Mouse (Mus musculus): ENCODE results near the gene Uspl1. TPM values are rescaled to one million over a fixed set of nuclear protein-coding genes. Genes with fewer than 3 reads are reported as not detected.

Gene Uspl1
- polyA plus RNA-seq, 1 experiment, result 18.4 TPM

GRCm38 (mm10) chr5:149146691-149147090, 37.5 kb upstream of the Uspl1 start:
- no peaks in the 10 kb centered on the region for H3K36me3 ChIP-seq (ENCODE audit: control insufficient read depth, insufficient read depth)
- no peaks in the 10 kb centered on the region for H3K79me2 ChIP-seq (ENCODE audit: control insufficient read depth, insufficient read depth)
- H3K4me2 ChIP-seq (ENCODE audit: low read depth), result no peak overlapping the region
- no peak overlapping the region for H3ac ChIP-seq (ENCODE audit: control insufficient read depth, insufficient read length)
- no peaks in the 10 kb centered on the region for H3K27me3 ChIP-seq (ENCODE audit: control insufficient read depth, insufficient read depth, insufficient read length)
- H3K4me3 ChIP-seq, result no peak overlapping the region
- no peak for TF ChIP-seq CEBPB (IDR thresholded peaks at IDR 0.05; ENCODE audit: insufficient read depth, poor library complexity, severe bottlenecking)
- no peak for TF ChIP-seq E2F4 (IDR thresholded peaks at IDR 0.05; ENCODE audit: insufficient read depth)
- no peak for TF ChIP-seq SRF (IDR thresholded peaks at IDR 0.05; ENCODE audit: control insufficient read depth, insufficient read length, low read depth)
- no peak for TF ChIP-seq USF1 (IDR thresholded peaks at IDR 0.05; ENCODE audit: low read depth)
- no peak for TF ChIP-seq MAX (IDR thresholded peaks at IDR 0.05; ENCODE audit: low read depth)
- TF ChIP-seq MYOG (IDR thresholded peaks at IDR 0.05; ENCODE audit: control insufficient read depth in 1 of 3, insufficient read depth in 1 of 3, insufficient read length in 2 of 3, low read depth in 2 of 3), result no peak
- no peak for TF ChIP-seq REST (IDR thresholded peaks at IDR 0.05; ENCODE audit: insufficient read depth, insufficient read length)

GRCm38 (mm10) chr5:149147386-149148000, 36.7 kb upstream of the Uspl1 start:
- H3K27me3 ChIP-seq (ENCODE audit: control insufficient read depth, insufficient read depth, insufficient read length), result no peaks in the 10 kb centered on the region
- no peak overlapping the region for H3ac ChIP-seq (ENCODE audit: control insufficient read depth, insufficient read length)
- no peak overlapping the region for H3K4me2 ChIP-seq (ENCODE audit: low read depth)
- H3K79me2 ChIP-seq (ENCODE audit: control insufficient read depth, insufficient read depth), result no peaks in the 10 kb centered on the region
- no peak overlapping the region for H3K4me3 ChIP-seq
- TF ChIP-seq TCF12 (IDR thresholded peaks at IDR 0.05; ENCODE audit: insufficient read depth, poor library complexity, severe bottlenecking) (no peak), USF1 (IDR thresholded peaks at IDR 0.05; ENCODE audit: low read depth) (no peak), MYOD1 (IDR thresholded peaks at IDR 0.05; ENCODE audit: control insufficient read depth in 1 of 3, insufficient read length in 2 of 3, low read depth in 2 of 3) (no peak), POLR2A (IDR thresholded peaks at IDR 0.05; ENCODE audit: insufficient read length, low read depth) (no peak), REST (IDR thresholded peaks at IDR 0.05; ENCODE audit: insufficient read depth, insufficient read length) (no peak)
- no peaks in the 10 kb centered on the region for H3K36me3 ChIP-seq (ENCODE audit: control insufficient read depth, insufficient read depth)

GRCm38 (mm10) chr5:149150882-149151281, 33.3 kb upstream of the Uspl1 start:
- no peak overlapping the region for H3ac ChIP-seq (ENCODE audit: control insufficient read depth, insufficient read length)
- no peaks in the 10 kb centered on the region for H3K27me3 ChIP-seq (ENCODE audit: control insufficient read depth, insufficient read depth, insufficient read length)
- no peaks in the 10 kb centered on the region for H3K79me2 ChIP-seq (ENCODE audit: control insufficient read depth, insufficient read depth)
- no peaks in the 10 kb centered on the region for H3K36me3 ChIP-seq (ENCODE audit: control insufficient read depth, insufficient read depth)
- no peak overlapping the region for H3K4me2 ChIP-seq (ENCODE audit: low read depth)
- no peak for TF ChIP-seq MYOG (IDR thresholded peaks at IDR 0.05; ENCODE audit: control insufficient read depth in 1 of 3, insufficient read depth in 1 of 3, insufficient read length in 2 of 3, low read depth in 2 of 3)
- TF ChIP-seq POLR2AphosphoS2 (IDR thresholded peaks at IDR 0.05; ENCODE audit: insufficient read length, low read depth), result no peak
- no peak for TF ChIP-seq USF1 (IDR thresholded peaks at IDR 0.05; ENCODE audit: low read depth)
- no peak overlapping the region for H3K4me3 ChIP-seq

- no peak overlapping the region for H3ac ChIP-seq (ENCODE audit: control insufficient read depth, insufficient read length)
- peak overlapping the region; percentile 20 for H3K4me2 ChIP-seq (ENCODE audit: low read depth)
- no peak for TF ChIP-seq POLR2AphosphoS2 (IDR thresholded peaks at IDR 0.05; ENCODE audit: insufficient read length, low read depth)
- TF ChIP-seq USF1 (IDR thresholded peaks at IDR 0.05; ENCODE audit: low read depth), result no peak
- TF ChIP-seq SRF (IDR thresholded peaks at IDR 0.05; ENCODE audit: control insufficient read depth, insufficient read length, low read depth), result no peak
- no peak for TF ChIP-seq CEBPB (IDR thresholded peaks at IDR 0.05; ENCODE audit: insufficient read depth, poor library complexity, severe bottlenecking)
- no peak for TF ChIP-seq MAX (IDR thresholded peaks at IDR 0.05; ENCODE audit: low read depth)
- no peak for TF ChIP-seq POLR2A (IDR thresholded peaks at IDR 0.05; ENCODE audit: insufficient read length, low read depth)
- no peak for TF ChIP-seq E2F4 (IDR thresholded peaks at IDR 0.05; ENCODE audit: insufficient read depth)
- TF ChIP-seq TCF3 (IDR thresholded peaks at IDR 0.05; ENCODE audit: insufficient read length, low read depth), result no peak
- no peak for TF ChIP-seq MYOD1 (IDR thresholded peaks at IDR 0.05; ENCODE audit: control insufficient read depth in 1 of 3, insufficient read length in 2 of 3, low read depth in 2 of 3)
- no peak for TF ChIP-seq REST (IDR thresholded peaks at IDR 0.05; ENCODE audit: insufficient read depth, insufficient read length)
- TF ChIP-seq MYOG (IDR thresholded peaks at IDR 0.05; ENCODE audit: control insufficient read depth in 1 of 3, insufficient read depth in 1 of 3, insufficient read length in 2 of 3, low read depth in 2 of 3), result no peak
- no peak for TF ChIP-seq TCF12 (IDR thresholded peaks at IDR 0.05; ENCODE audit: insufficient read depth, poor library complexity, severe bottlenecking)
- H3K4me3 ChIP-seq, result no peak overlapping the region
- no peaks in the 10 kb centered on the region for H3K27me3 ChIP-seq (ENCODE audit: control insufficient read depth, insufficient read depth, insufficient read length)
- no peaks in the 10 kb centered on the region for H3K36me3 ChIP-seq (ENCODE audit: control insufficient read depth, insufficient read depth)
- no peaks in the 10 kb centered on the region for H3K79me2 ChIP-seq (ENCODE audit: control insufficient read depth, insufficient read depth)
Measured at GRCm38 (mm10) chr5:149152063-149152773, 31.9 kb upstream of the Uspl1 start.

GRCm38 (mm10) chr5:149152774-149153155, 31.4 kb upstream of the Uspl1 start:
- TF ChIP-seq E2F4 (IDR thresholded peaks at IDR 0.05; ENCODE audit: insufficient read depth) (no peak), TCF12 (IDR thresholded peaks at IDR 0.05; ENCODE audit: insufficient read depth, poor library complexity, severe bottlenecking) (no peak), POLR2A (IDR thresholded peaks at IDR 0.05; ENCODE audit: insufficient read length, low read depth) (no peak), CEBPB (IDR thresholded peaks at IDR 0.05; ENCODE audit: insufficient read depth, poor library complexity, severe bottlenecking) (no peak), USF1 (IDR thresholded peaks at IDR 0.05; ENCODE audit: low read depth) (no peak), SRF (IDR thresholded peaks at IDR 0.05; ENCODE audit: control insufficient read depth, insufficient read length, low read depth) (no peak), REST (IDR thresholded peaks at IDR 0.05; ENCODE audit: insufficient read depth, insufficient read length) (no peak), TCF3 (IDR thresholded peaks at IDR 0.05; ENCODE audit: insufficient read length, low read depth) (no peak), MYOG (IDR thresholded peaks at IDR 0.05; ENCODE audit: control insufficient read depth in 1 of 3, insufficient read depth in 1 of 3, insufficient read length in 2 of 3, low read depth in 2 of 3) (no peak), POLR2AphosphoS2 (IDR thresholded peaks at IDR 0.05; ENCODE audit: insufficient read length, low read depth) (no peak)
- Histone ChIP-seq H3K4me2 (ENCODE audit: low read depth) (peak overlapping the region; percentile 20), H3K79me2 (ENCODE audit: control insufficient read depth, insufficient read depth) (no peaks in the 10 kb centered on the region), H3K27me3 (ENCODE audit: control insufficient read depth, insufficient read depth, insufficient read length) (no peaks in the 10 kb centered on the region), H3ac (ENCODE audit: control insufficient read depth, insufficient read length) (no peak overlapping the region), H3K4me3 (no peak overlapping the region), H3K36me3 (ENCODE audit: control insufficient read depth, insufficient read depth) (no peaks in the 10 kb centered on the region)
